Mouse (Mus musculus): Measurements from ENCODE around the gene Rnaset2a. TPM values are rescaled to one million over a fixed set of nuclear protein-coding genes. Genes with fewer than 3 reads are reported as not detected.
"Not testable (repeated sequence)": the region's sequence is repeated elsewhere in the genome, so short reads cannot be mapped to it uniquely, and the experiment has no call there.

The Rnaset2a gene
- polyA plus RNA-seq, 1 experiment from 2014 or later = 52.0 TPM

DNA sequence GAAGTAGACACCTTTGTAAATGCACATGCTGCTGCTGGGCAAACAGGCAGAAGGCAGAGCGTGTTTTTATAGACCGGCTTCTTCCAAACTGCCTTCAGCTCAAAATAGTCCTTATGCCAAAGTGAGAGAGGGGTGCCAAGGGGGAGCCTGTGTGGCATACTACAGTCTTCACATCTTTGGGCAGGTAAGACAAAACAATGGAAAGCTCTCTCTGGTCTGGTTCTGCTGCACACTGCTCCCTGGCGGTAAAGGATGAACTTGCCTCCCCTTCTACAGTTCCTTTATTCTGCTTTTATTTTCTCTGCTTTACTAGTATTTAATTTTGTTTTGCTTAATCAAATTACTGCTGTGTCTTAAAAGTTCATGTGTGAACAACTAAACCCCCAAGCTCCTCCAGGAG lies 13.1 kb upstream of the Rnaset2a start:
- WGBS (ENCODE audit: missing documents) = 75% methylated on average over 2 of the region's 3 CpGs
- H3K79me2 ChIP-seq (ENCODE audit: inconsistent target); H3K4me3 ChIP-seq (ENCODE audit: inconsistent target); H3K27ac ChIP-seq; H3K36me3 ChIP-seq (ENCODE audit: inconsistent target): not testable (repeated sequence)

DNA sequence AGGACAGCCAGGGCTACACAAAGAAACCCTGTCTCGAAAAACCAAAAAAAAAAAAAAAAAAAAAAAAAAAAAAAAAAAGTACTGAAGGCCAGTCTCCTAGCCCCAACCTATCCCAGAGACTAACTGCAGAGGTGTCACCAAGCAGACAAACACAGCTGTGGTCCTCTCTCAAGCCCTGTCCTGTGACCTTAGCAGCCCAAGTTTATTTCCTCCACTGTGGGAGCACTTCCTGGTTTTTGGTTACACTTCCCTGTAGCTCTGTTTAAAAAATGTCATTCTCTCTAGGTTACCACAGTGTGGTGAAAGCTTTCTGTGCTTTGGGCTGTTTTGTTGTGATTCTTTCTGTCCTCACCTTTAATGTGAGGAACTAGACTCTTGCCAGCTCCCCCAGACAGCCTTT lies 10.7 kb upstream of the Rnaset2a start:
- no CpG with 5 or more reads among the region's 1 CpGs for WGBS (ENCODE audit: missing documents)
- not testable (repeated sequence) for H3K36me3 ChIP-seq (ENCODE audit: inconsistent target); H3K27ac ChIP-seq; H3K4me3 ChIP-seq (ENCODE audit: inconsistent target); H3K79me2 ChIP-seq (ENCODE audit: inconsistent target)

DNA sequence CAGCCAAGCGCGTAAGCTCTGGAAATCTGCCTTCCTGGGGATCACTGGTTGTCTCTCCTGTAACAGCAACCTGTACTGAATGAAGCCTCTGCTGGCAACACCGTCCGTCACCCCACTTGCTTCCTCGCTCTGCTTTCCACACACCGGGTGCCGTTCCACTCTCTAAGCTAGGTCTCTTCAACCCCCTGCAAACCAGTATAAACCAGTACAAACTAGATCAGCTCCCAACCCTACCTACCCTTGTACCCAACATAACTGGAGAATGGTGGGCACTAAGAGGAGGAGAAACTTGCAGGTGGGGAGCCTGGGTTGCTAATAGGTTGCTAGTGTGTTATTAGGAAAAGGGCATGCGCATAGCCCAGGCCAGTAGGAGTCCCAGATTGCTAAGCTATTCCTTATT lies 8.1 kb upstream of the Rnaset2a start:
- not testable (repeated sequence) for H3K27ac ChIP-seq; H3K36me3 ChIP-seq (ENCODE audit: inconsistent target); H3K4me3 ChIP-seq (ENCODE audit: inconsistent target); H3K79me2 ChIP-seq (ENCODE audit: inconsistent target)
- WGBS (ENCODE audit: missing documents) = no CpG with 5 or more reads among the region's 8 CpGs

DNA sequence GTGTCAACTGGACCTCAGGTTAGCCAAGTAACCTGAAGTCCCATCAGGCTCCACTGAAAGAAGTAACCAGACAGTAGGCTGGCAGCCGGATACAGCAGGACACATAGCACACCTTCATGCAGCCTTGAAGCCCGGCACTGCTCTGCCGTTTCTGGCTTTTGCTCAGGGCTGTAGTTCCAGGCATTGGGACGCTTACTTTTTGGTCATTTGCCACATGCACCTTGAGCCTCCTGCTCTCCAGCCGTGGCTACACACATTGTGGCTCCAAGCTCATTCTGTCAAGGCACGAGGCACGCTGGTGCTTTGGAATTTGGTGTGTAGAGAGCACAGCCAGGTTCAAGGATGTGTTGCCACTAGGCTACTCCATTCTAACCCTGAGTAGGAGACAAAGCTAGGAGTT lies 7.1 kb upstream of the Rnaset2a start:
- WGBS (ENCODE audit: missing documents) = 100% methylated on average over 2 of the region's 7 CpGs
- H3K27ac ChIP-seq; H3K79me2 ChIP-seq (ENCODE audit: inconsistent target); H3K36me3 ChIP-seq (ENCODE audit: inconsistent target); H3K4me3 ChIP-seq (ENCODE audit: inconsistent target): not testable (repeated sequence)

DNA sequence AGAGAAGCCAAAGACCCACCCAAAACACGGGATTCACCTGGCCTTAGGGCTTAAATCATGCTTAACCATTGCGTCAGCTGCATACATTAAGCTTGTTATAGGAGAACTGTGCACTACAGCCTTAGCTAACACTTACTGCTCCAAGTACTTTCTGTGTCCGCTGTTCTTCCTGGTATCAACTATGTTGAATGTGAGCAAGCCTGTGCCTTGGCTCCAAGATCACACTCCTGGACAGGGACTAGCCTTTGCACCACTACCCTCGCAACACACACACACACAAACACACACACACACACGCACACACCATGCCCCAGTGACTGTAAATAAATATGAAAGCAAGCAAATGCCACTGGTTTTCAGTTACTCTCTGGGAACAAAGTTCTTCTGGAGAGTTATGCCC lies 966 bp downstream of the Rnaset2a start:
- Histone ChIP-seq H3K27ac (peak overlapping the region; percentile 24), H3K4me3 (ENCODE audit: inconsistent target) (peak overlapping the region; percentile 48), H3K79me2 (ENCODE audit: inconsistent target) (peaks cover 20% of the 10 kb centered on the region; the same call in 1 of the 2 replicates)
- H3K36me3 ChIP-seq (ENCODE audit: inconsistent target) = not testable (repeated sequence)
- WGBS (ENCODE audit: missing documents) = 17% methylated on average over 1 of the region's 5 CpGs

DNA sequence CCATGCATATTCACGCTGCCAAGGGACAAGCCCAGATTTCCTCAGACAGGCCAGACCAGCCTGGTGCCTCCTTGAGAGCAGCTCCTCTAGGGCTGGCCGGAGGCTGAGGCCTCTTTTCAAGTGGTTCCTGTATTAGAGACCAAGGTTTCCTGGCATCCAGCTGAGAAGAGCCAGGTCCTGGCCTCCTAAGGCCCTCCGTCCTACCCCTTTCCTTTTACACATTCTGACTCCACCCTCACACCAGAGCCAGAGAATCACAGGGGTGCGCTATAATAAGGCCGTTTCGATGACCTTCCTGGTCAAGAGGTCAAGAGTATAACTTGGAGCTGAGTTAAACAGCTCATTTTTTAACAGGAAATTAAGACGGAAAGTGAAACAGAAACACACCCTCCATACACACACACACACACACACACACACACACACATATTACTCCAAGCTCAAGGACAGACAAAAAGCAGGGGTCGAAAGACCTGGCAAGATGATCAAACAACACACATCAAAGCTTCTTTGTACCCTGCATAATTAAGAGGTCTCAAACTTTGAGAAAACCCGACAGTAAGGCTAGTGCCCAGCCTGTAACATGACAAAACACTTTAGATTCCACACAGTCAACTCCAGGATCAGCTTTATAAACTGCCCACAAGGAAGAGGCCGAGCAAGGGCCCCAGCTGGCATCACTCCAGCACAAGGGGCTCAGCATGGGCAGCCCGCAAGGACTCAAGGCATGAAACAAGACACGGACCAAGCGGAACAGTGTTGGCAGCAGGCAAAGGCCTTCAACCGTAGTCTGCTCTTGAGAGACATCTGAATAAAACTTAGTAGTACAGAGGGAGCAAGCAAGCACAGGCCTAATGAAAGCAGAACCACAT lies 3.9 kb downstream of the Rnaset2a start:
- peak overlapping the region; percentile 32 for H3K27ac ChIP-seq
- not testable (repeated sequence) for H3K4me3 ChIP-seq (ENCODE audit: inconsistent target); H3K36me3 ChIP-seq (ENCODE audit: inconsistent target)
- WGBS (ENCODE audit: missing documents) = 55% methylated on average over 5 of the region's 14 CpGs
- peaks cover 20% of the 10 kb centered on the region; the same call in 1 of the 2 replicates for H3K79me2 ChIP-seq (ENCODE audit: inconsistent target)

DNA sequence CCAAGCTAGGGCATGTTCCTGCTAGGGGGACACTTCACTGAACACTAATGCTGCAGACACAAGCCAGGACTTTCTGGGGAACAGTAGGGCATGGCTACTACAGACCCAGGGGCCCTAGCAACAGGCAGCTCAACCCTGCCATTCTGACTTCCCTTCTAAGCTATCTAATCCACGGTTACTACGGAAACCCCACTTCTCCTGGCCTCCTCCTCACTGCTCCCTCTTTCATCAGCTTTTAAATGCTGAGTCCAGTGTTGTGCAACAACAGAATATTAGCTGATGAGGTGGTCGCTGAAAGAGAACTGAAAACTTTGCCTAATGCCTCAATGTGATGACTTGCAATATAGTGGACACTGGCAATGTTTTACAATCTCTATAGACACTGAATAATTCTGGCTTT lies 7.7 kb downstream of the Rnaset2a start:
- not testable (repeated sequence) for H3K4me3 ChIP-seq (ENCODE audit: inconsistent target); H3K79me2 ChIP-seq (ENCODE audit: inconsistent target); H3K27ac ChIP-seq; H3K36me3 ChIP-seq (ENCODE audit: inconsistent target)
- WGBS (ENCODE audit: missing documents) = 10% methylated on average over 3 of the region's 3 CpGs

DNA sequence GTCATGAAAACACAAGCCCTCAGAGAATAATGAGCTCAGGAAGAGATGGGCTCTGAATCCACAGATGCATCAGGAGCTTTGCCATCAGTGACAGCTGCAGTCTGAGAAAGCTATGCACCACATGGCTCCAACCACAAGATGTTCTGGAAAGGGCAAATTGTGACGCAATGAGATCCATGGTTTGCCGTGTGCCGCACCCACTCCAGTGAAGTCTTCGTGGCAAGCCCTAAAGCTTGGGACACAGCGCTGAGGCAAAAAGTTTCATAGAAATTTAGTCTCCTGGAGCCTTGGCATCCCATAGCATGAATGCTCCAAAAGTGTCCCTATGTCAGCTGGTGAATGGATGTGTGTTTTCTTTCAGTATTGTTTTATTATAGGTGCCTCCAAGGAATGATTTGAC lies 9.8 kb downstream of the Rnaset2a start:
- H3K36me3 ChIP-seq (ENCODE audit: inconsistent target); H3K27ac ChIP-seq; H3K4me3 ChIP-seq (ENCODE audit: inconsistent target); H3K79me2 ChIP-seq (ENCODE audit: inconsistent target): not testable (repeated sequence)
- 75% methylated on average over 3 of the region's 5 CpGs for WGBS (ENCODE audit: missing documents)

DNA sequence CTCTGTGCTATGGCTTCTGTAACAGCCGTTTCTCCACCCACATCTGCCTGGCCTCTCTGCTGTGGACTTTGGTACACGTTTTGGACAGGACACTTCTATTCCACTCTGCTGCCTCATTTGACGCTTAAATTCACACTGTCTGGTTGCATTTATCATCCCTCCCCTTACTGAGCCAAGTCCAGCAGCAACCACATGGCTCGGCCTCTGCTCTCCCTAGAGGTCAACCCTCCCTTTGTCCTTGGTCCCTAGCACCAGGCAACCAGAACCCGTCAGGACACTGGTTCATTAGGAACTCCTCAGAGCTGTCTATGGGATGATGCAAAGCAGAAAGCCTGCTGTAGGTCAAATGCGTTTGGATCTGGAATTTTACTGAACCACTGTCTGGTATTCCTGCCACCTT lies 17.0 kb downstream of the Rnaset2a start:
- not testable (repeated sequence) for H3K4me3 ChIP-seq (ENCODE audit: inconsistent target); H3K79me2 ChIP-seq (ENCODE audit: inconsistent target); H3K27ac ChIP-seq; H3K36me3 ChIP-seq (ENCODE audit: inconsistent target)
- no CpG with 5 or more reads among the region's 6 CpGs for WGBS (ENCODE audit: missing documents)

DNA sequence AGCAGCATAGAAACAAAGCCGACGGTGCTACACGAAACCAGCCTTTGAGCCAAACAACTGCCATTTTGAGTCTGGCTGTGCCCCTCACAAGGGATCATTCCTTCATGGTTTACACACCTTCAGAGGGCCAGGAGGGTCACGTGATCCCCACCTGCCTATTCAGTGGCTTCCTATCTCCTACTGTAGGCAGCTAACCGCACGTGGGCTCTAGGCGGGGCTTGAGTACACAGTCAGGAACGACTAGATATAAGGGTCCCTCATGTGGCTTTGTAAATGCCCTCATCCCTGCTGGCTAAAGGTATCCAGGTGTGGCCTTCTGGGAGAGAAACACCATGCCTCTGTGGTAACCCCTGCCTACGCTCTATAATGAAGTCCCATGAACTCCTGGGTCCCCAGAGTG lies 18.3 kb downstream of the Rnaset2a start:
- 85% methylated on average over 3 of the region's 9 CpGs for WGBS (ENCODE audit: missing documents)
- H3K79me2 ChIP-seq (ENCODE audit: inconsistent target); H3K27ac ChIP-seq; H3K36me3 ChIP-seq (ENCODE audit: inconsistent target); H3K4me3 ChIP-seq (ENCODE audit: inconsistent target): not testable (repeated sequence)

DNA sequence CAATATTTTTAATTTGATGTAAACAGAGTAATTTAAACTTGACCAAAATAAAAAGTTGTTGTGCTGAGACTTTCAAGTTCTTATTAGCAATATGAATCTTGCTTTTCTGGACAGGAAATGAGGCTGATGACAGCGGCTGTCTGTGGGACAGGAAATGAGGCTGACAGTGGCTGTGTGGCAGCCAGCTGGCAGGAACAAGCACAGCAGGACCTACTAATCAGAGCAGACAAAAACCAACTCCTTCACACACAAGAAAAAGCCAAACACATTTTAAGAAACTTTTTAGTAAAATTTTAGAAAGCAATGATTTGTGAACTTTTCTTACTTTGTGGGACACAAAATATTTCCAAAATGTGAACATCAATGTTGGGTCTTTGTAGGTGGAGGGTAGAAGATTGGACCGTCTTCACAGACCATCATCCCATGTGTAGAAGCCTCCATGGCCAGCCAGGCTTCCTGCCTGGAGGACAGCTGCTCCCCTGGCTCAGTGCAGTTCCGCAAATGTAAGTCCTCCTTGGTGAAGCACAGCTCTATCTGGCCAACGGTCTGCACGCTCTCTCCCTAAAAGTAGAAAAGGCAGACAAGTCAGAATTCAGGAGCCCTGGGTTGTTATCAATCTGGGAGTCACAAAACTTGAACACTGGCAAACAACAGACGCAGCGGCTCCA lies 19.4 kb downstream of the Rnaset2a start:
- not testable (repeated sequence) for H3K27ac ChIP-seq; H3K4me3 ChIP-seq (ENCODE audit: inconsistent target); H3K79me2 ChIP-seq (ENCODE audit: inconsistent target); H3K36me3 ChIP-seq (ENCODE audit: inconsistent target)
- WGBS (ENCODE audit: missing documents) = no CpG with 5 or more reads among the region's 7 CpGs

DNA sequence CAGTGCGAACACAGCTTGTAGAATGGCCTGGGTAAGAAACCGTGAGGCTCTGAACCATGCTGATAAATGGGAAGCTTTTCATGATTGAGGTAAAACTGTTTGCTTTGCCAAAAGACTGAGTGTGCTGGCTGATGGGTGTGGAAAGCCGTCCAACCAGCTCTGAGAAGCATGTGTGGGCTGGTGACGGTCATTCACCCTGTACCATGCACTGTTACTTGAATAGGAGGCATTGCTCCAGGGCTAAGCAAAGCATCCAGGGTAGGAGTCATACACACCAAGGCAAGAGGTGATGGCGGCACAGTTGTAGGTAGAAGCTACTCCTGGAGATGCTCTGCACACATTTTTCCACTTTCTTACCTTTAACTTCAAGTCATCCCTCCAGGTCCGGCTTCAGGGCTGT lies 23.3 kb downstream of the Rnaset2a start:
- no CpG with 5 or more reads among the region's 6 CpGs for WGBS (ENCODE audit: missing documents)
- not testable (repeated sequence) for H3K4me3 ChIP-seq (ENCODE audit: inconsistent target)

DNA sequence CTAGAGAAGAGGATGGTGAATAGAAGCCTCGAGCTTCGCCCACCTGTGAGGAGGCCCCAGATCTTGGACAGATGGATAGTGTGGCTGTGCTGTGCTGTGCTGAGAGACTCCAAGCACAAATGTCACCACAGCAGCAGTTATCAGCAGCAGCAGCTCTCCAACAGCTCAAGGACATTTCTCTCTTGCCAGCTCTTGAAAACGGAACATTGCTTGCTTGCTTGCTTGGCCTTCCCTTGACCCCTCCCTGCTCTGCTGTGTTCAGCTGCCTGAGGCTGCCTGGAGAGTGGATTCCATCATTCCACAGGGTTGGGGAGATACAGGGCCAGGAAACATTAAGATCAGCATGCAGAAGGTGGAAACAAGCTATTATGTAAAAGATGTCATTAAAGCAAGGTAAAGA lies 24.9 kb downstream of the Rnaset2a start:
- H3K4me3 ChIP-seq (ENCODE audit: inconsistent target); H3K79me2 ChIP-seq (ENCODE audit: inconsistent target); H3K36me3 ChIP-seq (ENCODE audit: inconsistent target); H3K27ac ChIP-seq: not testable (repeated sequence)
- WGBS (ENCODE audit: missing documents) = no CpG with 5 or more reads among the region's 3 CpGs

More for the DNA sequence above, 23.3 kb downstream of the Rnaset2a start:
- H3K27ac ChIP-seq; H3K79me2 ChIP-seq (ENCODE audit: inconsistent target); H3K36me3 ChIP-seq (ENCODE audit: inconsistent target): not testable (repeated sequence)

DNA sequence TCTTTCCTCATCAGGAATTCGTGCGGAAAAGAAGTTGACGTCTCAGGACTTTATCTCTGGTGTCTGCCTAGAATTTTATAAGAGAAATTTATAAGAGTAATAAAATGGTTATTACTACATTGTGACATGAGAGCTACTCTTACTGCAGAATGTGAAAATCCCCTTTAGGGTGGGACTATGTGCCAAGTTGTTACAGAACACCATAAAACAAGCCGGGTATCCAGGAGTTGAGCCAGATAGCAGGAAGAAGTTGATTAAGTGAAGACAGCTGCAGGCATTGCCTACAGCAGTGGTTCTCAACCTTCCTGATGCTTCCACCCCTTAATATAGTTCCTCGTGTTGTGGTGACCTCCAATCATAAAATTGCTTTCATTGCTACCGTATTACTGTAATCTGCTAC lies 31.0 kb downstream of the Rnaset2a start:
- not testable (repeated sequence) for H3K79me2 ChIP-seq (ENCODE audit: inconsistent target); H3K27ac ChIP-seq; H3K4me3 ChIP-seq (ENCODE audit: inconsistent target); H3K36me3 ChIP-seq (ENCODE audit: inconsistent target)
- WGBS (ENCODE audit: missing documents) = no CpG with 5 or more reads among the region's 6 CpGs

DNA sequence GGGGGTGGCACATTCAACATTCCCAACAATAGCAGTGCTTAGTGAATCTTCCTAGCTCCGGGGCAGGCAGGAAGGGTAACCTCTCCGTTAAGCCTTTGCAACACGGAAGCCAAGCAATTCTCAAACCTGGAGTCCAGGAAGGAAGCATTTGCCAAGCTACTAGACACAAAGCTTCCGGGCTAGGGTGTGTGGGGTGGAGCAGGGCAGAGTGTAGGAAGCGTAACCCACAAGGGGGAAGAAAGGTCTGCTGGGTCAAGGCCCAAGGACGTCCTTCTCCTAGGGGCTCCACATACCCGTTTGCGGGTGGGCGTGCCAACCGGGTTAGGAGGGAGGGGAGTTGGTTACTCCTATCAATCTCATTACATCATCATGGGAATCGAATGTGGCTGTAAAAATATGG lies 31.5 kb downstream of the Rnaset2a start:
- not testable (repeated sequence) for H3K4me3 ChIP-seq (ENCODE audit: inconsistent target); H3K36me3 ChIP-seq (ENCODE audit: inconsistent target); H3K79me2 ChIP-seq (ENCODE audit: inconsistent target)
- WGBS (ENCODE audit: missing documents) = 13% methylated on average over 3 of the region's 11 CpGs
- 0 out of 2 replicates have a peak overlapping the region, but pooled peaks have one; percentile 12 for H3K27ac ChIP-seq

Data from macrophage (primary cell).